Mouse (Mus musculus) gastrocnemius, postnatal 25 days (tissue): ENCODE data around the gene Coro6. TPM values are rescaled to one million over a fixed set of nuclear protein-coding genes. Genes with fewer than 3 reads are reported as not detected.
A peak's percentile ranks its signal among the peaks of the same experiment; 100 is the strongest.

ENCODE experiments used
- DNase-seq: peaks from one replicate; pipeline ENCODE4 v3.0.0; 2022
- total RNA-seq, 2 experiments: library from RNA; stranded (reverse); gene quantifications; 1 replicate in 1 of 2; 2 replicates in 1 of 2; pipeline ENCODE4 v1.2.3; 2021

Coro6 gene
- total RNA-seq, 2 experiments from 2014 or later = 146 to 148 TPM

GRCm38 (mm10) chr11:77493512-77494343 is 31.5 kb downstream of the Coro6 start, which contains the start of gene Git1:
Gene Git1, plus strand, starts transcription at chr11:77493562.
- peak; percentile 60 for DNase-seq

- DNase-seq = no peak
Observed at GRCm38 (mm10) chr11:77494344-77494676, 32.1 kb downstream of the Coro6 start.

- no peak for DNase-seq
Observed at GRCm38 (mm10) chr11:77494782-77495181, 32.6 kb downstream of the Coro6 start.

- DNase-seq = no peak
Observed at GRCm38 (mm10) chr11:77495507-77495906, 33.3 kb downstream of the Coro6 start.

GRCm38 (mm10) chr11:77497341-77497756 is 35.1 kb downstream of the Coro6 start:
- peak; percentile 76 for DNase-seq

GRCm38 (mm10) chr11:77497851-77498250 is 35.6 kb downstream of the Coro6 start:
- DNase-seq = peak; percentile 30

GRCm38 (mm10) chr11:77498261-77499139 is 36.3 kb downstream of the Coro6 start:
- DNase-seq = no peak

GRCm38 (mm10) chr11:77499354-77499753 is 37.1 kb downstream of the Coro6 start:
- peak; percentile 25 for DNase-seq

- DNase-seq = no peak
Observed at GRCm38 (mm10) chr11:77500361-77501325, 38.4 kb downstream of the Coro6 start.

GRCm38 (mm10) chr11:77501392-77501791 is 39.2 kb downstream of the Coro6 start:
- peak; percentile 69 for DNase-seq

- DNase-seq = no peak
Observed at GRCm38 (mm10) chr11:77501971-77502370, 39.8 kb downstream of the Coro6 start.

GRCm38 (mm10) chr11:77502481-77502880 is 40.3 kb downstream of the Coro6 start:
- DNase-seq = no peak

GRCm38 (mm10) chr11:77503511-77503910 is 41.3 kb downstream of the Coro6 start:
- peak; percentile 76 for DNase-seq

GRCm38 (mm10) chr11:77504377-77504776 is 42.2 kb downstream of the Coro6 start:
- no peak for DNase-seq

- no peak for DNase-seq
Observed at GRCm38 (mm10) chr11:77505291-77505980, 43.2 kb downstream of the Coro6 start.

GRCm38 (mm10) chr11:77506273-77506672 is 44.1 kb downstream of the Coro6 start:
- peak; percentile 16 for DNase-seq

GRCm38 (mm10) chr11:77506941-77507340 is 44.7 kb downstream of the Coro6 start:
- DNase-seq = no peak

- DNase-seq = peak; percentile 9
Observed at GRCm38 (mm10) chr11:77507426-77507825, 45.2 kb downstream of the Coro6 start.

GRCm38 (mm10) chr11:77508068-77509021 is 46.1 kb downstream of the Coro6 start:
- peak; percentile 77 for DNase-seq

- no peak for DNase-seq
Observed at GRCm38 (mm10) chr11:77511336-77511735, 49.1 kb downstream of the Coro6 start.
